Mouse (Mus musculus) adrenal gland, postnatal 10 days (tissue): ENCODE measurements at regions not wholly inside any gene's neighbourhood (a gene's known extent, or its start where the extent isn't known, plus 50 kb on each side); places are given as distances from the start of the nearest gene placed in this dataset.

Experiments
- DNase-seq: peaks from one replicate; pipeline ENCODE4 v3.0.0; 2021; ENCODE audit warnings: mixed read lengths

DNA sequence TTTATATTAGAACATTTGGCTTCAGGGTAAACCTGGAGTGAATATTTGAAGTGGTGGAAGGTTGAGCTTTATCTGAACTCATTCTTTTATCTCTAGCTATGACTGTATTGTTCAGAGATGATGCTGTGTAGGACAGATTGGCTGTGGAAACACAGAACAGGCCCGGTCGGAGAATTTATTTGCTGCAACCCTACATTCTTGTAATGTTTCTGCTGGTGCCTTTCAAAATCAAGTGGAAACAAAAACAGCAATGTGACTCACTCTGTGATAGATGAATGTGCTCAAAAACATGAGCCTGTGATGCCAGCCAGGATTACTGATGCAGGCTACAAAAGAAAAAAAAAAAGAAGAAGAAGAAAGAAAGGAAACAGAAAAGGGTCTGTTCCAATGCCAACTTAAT is 928.3 kb downstream of the Efnb2 start:
- DNase-seq, result no peak

GRCm38 (mm10) chr8:7721880-7722279 is 939.2 kb downstream of the Efnb2 start:
- DNase-seq, result no peak

GRCm38 (mm10) chr8:7718898-7719696 is 941.9 kb downstream of the Efnb2 start:
- no peak for DNase-seq

- no peak for DNase-seq
Measured at GRCm38 (mm10) chr8:7710764-7711163, 950.3 kb downstream of the Efnb2 start.

GRCm38 (mm10) chr8:7709406-7709805 is 951.6 kb downstream of the Efnb2 start:
- no peak for DNase-seq

DNA sequence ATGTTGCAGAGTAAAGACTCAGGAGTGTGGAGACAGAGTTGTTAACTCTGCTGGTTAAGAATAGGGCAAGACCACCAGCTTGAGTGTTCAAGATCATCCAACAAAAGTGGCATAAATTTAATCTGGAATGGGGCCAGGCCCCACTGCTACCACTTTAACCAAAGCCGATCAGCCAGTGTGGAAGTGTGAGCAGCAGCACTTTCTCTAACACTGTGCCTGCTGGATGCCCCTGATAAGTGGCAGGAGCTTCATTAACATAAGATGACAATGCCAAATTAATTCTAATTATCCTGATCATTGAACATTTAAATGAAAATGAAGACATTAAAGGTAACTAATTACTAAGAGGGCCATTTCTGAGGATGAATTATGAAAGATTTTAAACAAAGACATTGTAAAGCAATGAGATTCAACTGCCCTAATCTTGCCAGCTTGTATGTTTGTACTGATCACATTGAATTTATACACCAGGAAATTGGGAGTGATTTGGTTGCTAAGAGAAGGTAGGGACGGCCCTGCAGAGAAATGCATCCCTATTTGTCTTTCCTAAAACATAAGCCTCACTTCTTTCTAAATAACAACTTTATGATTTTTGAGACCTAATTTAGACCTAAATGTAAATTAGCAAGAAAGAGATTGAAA is 969.6 kb downstream of the Efnb2 start:
- DNase-seq, result no peak

DNA sequence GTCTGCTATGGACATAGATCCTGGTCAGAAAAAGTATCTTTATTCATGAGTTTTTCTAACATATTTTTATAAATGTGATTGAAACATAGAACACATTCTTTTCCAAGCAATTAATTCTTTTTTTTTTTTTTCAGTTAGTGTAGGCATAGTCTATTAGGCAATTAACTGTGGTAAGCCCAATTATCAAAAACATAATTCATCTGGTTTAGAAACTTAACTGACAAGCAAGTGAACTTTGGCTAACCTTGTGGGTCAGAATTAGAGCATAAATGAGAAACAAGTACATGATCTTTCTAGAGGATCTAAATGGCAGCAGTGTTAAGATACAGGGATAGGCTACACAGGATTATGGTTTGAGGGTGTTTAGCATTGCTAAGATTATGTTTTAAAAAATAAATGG is 1007.2 kb downstream of the Efnb2 start:
- no peak for DNase-seq
